Mouse (Mus musculus) frontal cortex, postnatal 10 days (tissue): ENCODE results near the gene Fam69b.

Experiments used
- DNase-seq, 2 experiments: peaks; one replicate each; pipeline ENCODE4 v3.0.0; 2022; ENCODE audit warnings: low spot score in 2 of 2, mixed read lengths in 1 of 2

The Fam69b gene

GRCm38 (mm10) chr2:26627921-26628739, at the start of gene Fam69b:
Gene Fam69b (plus strand): TSS chr2:26628457.
- DNase-seq: peak; percentile 82 to 85

GRCm38 (mm10) chr2:26579714-26580113, 48.5 kb upstream of the Fam69b start, which contains the start of gene Egfl7:
Gene Egfl7 (plus strand): TSS chr2:26580014.
- DNase-seq: no peak

GRCm38 (mm10) chr2:26580751-26581150, 47.5 kb upstream of the Fam69b start:
- no peak for DNase-seq

GRCm38 (mm10) chr2:26582203-26582602, 46.1 kb upstream of the Fam69b start:
- DNase-seq: no peak

- DNase-seq: no peak
Observed at GRCm38 (mm10) chr2:26582741-26583140, 45.5 kb upstream of the Fam69b start.

- DNase-seq: no peak
Observed at GRCm38 (mm10) chr2:26583640-26584039, 44.6 kb upstream of the Fam69b start.

GRCm38 (mm10) chr2:26585713-26586112, 42.5 kb upstream of the Fam69b start:
- DNase-seq: no peak

GRCm38 (mm10) chr2:26586294-26587043, 41.8 kb upstream of the Fam69b start, which contains the start of gene Gm20532:
Gene Gm20532 (plus strand): TSS chr2:26586639.
- DNase-seq: peak in 1 of 2 experiments; percentile 66

GRCm38 (mm10) chr2:26587044-26587405, 41.2 kb upstream of the Fam69b start:
- DNase-seq: peak in 1 of 2 experiments; percentile 29

- DNase-seq: no peak
Observed at GRCm38 (mm10) chr2:26588573-26588972, 39.7 kb upstream of the Fam69b start.

- DNase-seq: no peak
Observed at GRCm38 (mm10) chr2:26589284-26589683, 39.0 kb upstream of the Fam69b start.

GRCm38 (mm10) chr2:26590282-26590681, 38.0 kb upstream of the Fam69b start:
- no peak for DNase-seq

GRCm38 (mm10) chr2:26590962-26591361, 37.3 kb upstream of the Fam69b start:
- DNase-seq: no peak

GRCm38 (mm10) chr2:26591416-26591815, 36.8 kb upstream of the Fam69b start:
- no peak for DNase-seq

GRCm38 (mm10) chr2:26593211-26594021, 34.8 kb upstream of the Fam69b start:
- DNase-seq: no peak

- DNase-seq: no peak
Observed at GRCm38 (mm10) chr2:26594022-26594346, 34.3 kb upstream of the Fam69b start.

- DNase-seq: no peak
Observed at GRCm38 (mm10) chr2:26594461-26594933, 33.8 kb upstream of the Fam69b start.

GRCm38 (mm10) chr2:26594934-26595724, 33.1 kb upstream of the Fam69b start:
- DNase-seq: no peak

GRCm38 (mm10) chr2:26595725-26596435, 32.4 kb upstream of the Fam69b start:
- no peak for DNase-seq

- no peak for DNase-seq
Observed at GRCm38 (mm10) chr2:26596898-26597297, 31.4 kb upstream of the Fam69b start.
